Mouse (Mus musculus): ENCODE measurements around the gene Fkbp5.
"Not testable (repeated sequence)": the region's sequence is repeated elsewhere in the genome, so short reads cannot be mapped to it uniquely, and the experiment has no call there.

Gene Fkbp5

DNA sequence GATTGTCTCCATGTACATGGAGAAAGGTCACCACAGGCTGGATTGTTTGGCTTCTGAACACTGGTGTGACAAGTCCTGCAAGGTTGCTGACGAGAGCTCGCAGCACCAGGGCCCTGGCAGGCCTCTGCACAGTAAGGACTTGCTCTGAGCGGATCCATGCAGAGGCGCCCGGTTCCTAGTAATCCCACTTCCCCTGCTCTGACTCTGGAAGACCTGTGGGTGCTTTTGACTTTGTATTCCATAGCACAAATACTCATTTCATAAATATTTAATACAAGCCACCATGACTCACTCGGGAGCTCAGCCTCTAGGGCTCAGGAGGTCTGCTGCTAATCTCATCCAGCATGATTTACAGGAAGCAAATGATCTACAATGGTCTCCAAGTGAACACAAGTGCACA, 97.7 kb downstream of the Fkbp5 start:
- no peak for DNase-seq (ENCODE audit: low spot score in 2 of 2)

DNA sequence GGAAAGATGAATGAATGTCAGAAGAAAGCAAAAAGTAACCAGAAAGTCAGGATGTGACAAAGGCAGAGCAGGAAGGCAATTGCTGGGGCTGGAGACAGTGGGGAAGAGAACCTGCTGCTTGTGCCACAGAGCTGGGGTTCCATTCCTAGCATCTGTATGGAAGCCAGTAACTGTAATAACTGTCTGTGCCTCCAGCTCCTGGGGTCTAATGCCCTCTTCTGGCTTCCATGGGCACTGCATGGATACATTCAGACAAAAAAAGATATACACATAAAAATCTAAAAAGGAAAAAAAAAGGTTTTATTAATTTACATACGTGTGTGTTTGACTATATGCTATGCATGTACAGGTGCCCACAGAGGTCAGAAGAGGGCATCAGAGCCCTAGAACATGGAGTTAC, 98.4 kb downstream of the Fkbp5 start:
- no peak for DNase-seq (ENCODE audit: low spot score in 2 of 2)

DNA sequence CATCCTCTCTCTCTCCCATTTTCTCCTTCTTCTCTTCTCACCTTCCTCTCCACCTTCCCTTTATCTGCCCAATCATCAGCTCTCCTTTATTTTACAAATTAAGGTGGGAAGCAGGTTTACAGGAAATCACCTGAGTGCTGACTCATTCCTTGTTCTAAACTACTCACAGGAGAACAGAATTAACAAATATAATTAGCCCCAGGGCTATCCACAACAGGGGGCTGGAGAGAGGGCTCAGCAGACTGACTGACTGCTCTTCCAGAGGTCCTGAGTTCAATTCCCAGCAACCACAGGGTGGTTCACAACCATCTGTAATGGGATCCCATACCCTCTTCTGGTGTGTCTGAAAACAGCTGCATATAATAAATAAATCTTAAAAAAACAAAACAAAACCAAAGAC, 98.8 kb downstream of the Fkbp5 start:
- not testable (repeated sequence) for DNase-seq (ENCODE audit: low spot score in 2 of 2)

DNA sequence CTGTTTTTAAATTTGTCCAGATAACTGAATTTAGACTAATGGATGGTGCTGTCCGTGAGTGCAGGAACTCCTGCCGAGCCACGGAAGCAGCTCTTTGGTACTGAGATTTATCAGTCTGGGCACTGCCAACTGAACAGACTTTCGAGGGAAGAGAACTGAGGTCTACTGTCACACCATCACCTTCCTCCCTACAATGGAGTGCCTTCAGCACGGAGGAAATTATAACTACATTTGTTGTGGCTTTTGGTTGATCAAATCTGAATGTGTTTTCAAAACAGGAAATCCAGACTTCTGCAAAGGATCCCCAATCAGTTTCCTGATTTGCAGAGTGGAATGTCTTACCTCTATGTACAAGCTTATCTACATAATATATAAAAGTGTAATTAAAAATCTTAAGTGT, 99.6 kb downstream of the Fkbp5 start:
- no peak for DNase-seq (ENCODE audit: low spot score in 2 of 2)

DNA sequence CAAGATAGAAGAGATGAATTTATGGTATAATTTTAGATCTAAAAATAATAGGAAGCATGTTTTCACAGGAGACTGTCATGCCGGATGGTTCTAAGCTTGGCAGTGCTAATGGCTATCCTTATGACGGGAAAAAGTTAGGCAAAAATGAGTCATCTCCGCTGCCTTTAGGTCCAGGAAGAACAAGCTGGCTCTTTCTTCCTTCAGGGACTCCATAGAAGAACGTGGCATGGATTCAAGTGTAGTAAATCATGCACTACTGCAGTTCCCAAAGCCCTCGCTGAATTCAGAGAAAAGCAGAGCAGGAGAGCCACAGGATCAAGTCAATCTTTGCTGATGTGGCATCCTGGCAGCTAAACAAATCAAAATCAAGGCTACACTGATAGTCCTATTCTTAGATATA, 102.1 kb downstream of the Fkbp5 start:
- no peak for DNase-seq (ENCODE audit: low spot score in 2 of 2)

DNA sequence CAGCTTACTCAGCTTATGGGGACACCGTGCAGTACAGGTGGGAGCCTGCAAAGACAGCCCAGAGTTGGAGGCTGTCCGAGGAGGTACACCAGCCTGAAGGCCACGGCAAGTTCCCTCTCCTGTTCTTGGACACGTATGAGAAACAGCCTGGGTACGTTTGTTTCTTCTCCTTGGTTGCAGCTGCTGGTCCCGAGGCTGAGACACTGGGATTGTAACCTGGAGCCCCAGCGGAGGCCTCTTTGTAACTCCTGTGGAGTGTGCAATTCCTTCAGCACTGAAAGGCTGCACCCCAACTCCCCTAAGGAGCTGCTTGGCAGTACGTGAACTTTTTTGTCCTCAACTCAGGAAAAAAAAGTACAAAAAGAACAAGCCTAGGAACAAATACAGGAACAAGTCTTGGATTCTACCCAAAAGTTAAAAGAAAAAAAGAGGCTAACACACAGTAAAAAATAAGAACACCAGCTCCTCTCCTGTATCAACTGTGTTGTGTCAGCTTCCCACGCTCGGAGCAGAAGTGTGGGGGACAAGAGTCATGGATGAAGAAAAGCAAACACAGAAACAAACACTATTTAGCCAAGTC, 105.9 kb downstream of the Fkbp5 start:
- no peak for DNase-seq (ENCODE audit: low spot score in 2 of 2)

DNA sequence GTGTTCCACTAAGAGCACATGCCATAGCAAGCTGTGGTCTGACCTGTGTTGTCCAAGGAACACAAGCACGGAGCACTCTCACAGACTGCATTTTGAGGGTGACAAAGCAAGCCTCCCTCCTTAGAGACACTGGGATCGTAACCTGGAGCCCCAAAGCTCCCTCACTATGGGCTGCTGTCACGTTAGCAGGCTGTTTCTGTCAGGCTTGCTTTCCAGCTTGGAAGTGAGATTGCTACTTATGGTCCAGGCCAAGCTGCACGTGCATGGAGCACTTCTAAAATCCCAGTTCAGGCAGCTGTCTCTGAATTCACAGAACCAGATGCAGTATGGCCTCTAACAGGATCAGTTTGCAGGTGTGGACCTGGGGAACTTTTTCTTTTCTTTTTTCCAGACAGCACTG, 106.6 kb downstream of the Fkbp5 start:
- no peak for DNase-seq (ENCODE audit: low spot score in 2 of 2)

DNA sequence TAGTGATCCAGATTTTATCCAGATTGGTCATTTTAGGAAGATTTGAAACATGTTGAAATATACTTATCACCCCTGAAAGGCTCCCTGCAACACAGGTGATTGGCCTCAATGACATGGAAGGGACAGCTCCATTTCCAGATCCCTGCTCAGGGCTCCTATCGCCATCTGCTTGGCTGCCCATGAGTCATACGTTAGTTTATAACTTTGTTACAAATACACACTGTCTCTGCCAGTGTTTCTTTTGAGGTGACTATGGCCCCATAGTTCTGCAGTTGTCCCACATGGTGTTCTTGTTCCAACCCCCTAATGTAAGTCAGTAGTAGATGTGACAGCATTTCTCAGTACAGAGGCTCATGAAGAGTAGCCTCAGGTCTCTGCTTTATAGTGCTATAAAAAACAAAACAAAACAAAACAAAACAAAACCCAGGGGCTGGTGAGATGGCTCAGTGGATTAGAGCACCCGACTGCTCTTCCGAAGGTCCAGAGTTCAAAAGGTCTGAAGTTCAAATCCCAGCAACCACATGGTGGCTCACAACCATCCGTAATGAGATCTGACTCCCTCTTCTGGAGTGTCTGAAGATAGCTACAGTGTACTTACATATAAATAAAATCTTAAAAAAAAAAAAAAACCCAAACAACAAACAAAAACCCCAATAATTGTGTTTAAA, 108.9 kb downstream of the Fkbp5 start:
- no peak for DNase-seq (ENCODE audit: low spot score in 2 of 2)

DNA sequence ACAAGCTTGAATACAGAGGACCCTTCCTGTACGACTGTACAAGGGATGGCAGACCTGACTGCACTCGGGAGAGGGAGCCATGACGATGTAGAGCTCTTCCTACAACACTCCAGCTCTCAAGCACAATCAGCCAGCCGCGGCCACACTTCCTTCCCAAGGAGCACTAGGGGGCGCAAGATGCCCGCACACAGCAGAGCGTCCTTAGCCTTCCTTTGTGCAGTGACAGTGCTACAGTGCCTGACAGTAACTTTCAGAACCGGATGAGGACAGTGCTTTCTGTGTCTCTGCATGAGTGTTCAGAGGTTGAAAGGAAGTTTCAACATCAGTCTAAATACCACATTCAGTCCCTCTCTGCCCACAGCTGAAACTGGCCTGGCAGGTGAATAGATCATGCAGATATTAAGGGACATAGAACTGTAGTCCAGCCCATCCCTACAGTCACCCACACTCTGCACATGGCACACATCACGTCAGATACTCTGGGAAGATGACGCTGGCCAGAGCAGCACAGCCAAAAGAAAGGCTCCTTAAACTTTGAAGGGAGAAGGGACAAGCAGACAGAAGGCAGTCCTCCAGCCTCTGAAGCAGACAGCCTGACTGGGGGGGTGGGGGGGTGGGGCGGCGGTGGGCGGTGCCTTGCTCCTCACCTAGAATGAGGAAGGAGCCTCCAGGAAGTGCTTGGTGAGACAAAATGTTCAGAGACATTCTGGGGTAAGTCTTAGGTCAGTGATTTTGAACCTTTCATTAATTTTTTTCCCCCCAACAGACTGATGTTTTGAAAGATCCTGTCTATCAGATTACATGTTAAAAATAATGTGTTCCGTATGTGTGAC, 109.7 kb downstream of the Fkbp5 start:
- peak; percentile 72 to 76 for DNase-seq (ENCODE audit: low spot score in 2 of 2)

DNA sequence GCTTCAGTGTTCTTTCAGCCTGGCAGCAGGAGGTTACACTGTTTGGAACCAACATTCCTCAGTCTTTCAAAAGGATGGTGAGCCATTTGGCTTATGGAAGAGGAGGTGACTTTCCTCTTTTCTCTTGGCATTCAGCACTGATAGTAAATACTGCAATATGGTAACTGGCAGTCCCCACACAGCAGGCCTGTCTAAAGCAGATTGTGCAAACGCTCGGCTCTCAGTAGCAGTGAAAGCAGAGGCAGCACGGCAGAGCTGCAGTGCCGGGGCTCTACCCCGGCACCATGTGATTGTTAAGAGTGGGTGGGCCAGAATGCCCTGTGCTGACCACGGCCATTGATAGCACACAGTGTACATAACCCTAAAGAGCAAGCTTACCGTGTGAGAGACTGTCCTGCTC, 110.9 kb downstream of the Fkbp5 start:
- no peak for DNase-seq (ENCODE audit: low spot score in 2 of 2)

DNA sequence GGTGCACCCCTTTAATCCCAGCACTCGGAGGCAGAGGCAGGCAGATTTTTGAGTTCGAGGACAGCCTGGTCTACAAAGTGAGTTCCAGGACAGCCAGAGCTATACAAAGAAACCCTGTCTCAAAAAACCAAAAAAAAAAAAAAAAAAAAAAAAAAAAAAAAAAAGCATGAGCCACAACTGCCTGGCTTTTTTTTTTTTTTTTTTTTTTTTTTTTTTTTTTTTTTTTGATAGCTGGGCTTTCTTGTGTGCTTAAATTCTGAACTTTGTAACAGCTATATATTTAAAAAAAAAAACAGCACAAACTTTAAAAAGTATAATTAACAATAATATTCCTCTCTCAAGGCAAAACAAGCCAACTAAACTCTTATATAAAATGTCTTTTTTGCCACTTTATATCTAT, 112.6 kb downstream of the Fkbp5 start:
- DNase-seq (ENCODE audit: low spot score in 2 of 2): not testable (repeated sequence)

DNA sequence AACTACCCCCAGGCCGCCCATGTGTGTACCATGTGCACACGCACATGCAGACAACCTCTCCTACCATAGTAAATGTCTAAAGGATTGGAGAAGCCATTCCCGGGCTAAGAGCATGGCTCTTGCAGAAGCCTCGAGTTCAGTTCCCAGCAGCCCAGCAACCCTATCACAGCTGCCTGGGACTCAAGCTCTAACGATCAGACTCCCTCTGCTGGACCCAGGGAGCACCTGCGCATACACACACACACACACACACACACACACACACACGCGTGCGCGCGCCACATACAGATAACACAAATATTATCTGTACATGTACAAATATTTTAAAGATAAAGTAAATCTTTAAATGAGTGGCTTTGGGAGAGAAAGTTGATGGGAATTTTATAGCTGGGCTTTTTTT, 113.0 kb downstream of the Fkbp5 start:
- DNase-seq (ENCODE audit: low spot score in 2 of 2): no peak

DNA sequence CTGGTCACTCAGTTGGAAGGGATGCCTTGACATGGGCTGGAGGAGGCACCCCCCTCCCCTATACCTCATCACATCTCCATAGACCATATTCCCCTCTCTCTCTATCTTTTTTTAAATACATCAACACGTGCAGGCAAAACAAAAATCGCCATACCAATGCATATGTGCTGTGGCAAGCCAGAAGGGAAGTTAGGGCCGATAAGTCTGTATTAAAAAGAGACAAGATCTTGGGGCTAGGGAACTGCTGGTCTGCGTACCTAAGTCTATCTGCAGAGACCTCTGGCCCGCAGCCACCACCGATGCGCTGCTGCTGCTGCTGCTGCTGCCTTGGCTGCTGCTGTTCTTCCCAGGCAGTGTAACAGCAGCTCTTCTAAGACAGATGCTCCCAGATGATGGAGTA, 122.3 kb downstream of the Fkbp5 start:
- DNase-seq (ENCODE audit: low spot score in 2 of 2): no peak

DNA sequence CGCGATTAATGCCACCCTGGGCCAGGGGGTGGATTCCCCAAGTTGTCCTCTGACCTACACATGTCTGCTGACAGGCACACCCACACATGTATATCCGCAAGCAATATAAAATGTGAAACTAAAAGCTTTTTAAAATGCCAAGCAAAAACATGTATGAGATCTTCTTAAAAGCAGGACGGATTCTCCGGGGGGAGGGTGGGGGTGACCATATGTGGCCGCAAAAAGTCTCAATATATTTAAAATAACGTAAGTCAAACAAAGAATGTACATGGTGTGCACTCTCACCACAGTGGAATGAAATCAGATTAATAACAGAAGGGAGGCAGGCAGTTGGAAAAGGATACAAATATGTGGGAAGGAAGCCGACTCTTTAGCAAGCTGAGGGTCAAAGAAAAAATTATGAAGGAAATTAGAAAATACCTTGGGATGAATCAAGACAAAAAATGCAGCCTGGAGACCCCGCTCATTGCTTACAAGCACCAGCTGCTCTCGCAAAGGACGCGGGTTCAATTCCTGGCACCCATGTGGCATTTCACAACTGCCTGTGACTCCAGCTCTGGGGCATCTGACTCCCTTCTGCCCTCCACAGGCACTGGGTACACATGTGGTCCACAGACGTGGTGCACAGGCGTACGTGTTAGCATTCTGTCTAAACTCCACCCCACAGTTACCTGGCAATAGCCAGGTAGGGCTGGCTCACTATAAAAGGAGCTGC, 123.1 kb downstream of the Fkbp5 start:
- DNase-seq (ENCODE audit: low spot score in 2 of 2): no peak

DNA sequence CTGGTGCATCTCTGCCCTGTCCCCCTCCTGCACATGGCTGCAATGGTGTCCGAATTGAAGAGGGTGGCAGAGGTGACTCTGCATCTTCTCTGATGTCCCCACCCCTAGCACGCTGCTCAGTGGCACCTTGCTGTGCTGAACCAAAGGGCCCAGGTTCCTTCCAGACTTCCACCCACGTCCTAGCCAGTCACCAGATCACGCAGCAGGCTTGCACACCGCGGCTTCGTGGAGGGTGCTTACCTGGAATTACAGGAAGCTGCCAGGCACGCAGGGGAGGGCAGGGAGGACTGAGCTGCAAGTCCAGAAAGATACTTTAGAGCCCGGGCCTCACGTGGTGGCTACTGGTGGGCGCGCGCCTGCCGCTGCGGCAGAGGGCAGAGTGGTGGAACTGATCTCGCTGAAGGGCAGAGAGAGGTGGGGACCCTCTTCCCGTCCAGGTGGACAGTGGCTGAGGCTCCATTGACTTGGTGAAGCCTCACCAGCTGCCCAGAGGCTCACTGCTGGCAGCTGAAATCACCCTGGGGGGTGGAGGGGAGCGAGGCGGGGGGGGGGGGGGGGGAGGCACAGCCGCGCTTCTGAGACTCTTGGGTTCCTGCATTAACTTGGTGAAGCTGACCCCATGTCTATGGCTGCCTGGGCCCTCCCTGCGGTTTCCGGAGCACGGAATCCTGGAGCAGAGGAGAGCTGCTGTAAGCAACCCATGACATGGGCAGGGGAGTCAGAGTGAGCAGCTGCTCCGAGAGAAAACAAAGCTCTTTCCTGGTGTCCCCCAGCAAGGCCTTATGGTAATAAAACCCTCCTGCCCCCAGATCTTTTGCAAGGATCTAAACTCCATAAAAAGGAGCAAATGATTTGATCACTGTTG, 125.5 kb downstream of the Fkbp5 start:
- no peak for DNase-seq (ENCODE audit: low spot score in 2 of 2)

DNA sequence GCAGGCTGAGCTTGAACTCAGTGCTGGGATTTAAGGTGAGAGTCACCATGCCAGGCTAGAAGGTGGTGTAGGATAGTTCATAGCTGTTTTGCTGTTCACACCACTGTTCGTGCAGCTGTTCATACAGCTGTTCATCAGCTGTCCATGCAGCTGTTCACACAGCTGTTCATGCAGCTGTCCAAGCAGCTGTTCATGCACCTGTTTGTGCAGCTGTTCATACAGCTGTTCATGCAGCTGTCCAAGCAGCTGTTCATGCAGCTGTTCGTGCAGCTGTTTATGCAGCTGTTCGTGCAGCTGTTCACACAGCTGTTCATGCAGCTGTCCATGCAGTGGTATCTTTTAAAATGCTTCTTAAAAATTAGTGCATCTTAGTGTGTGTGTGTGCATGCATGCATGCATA, 128.8 kb downstream of the Fkbp5 start:
- DNase-seq (ENCODE audit: low spot score in 2 of 2): no peak

DNA sequence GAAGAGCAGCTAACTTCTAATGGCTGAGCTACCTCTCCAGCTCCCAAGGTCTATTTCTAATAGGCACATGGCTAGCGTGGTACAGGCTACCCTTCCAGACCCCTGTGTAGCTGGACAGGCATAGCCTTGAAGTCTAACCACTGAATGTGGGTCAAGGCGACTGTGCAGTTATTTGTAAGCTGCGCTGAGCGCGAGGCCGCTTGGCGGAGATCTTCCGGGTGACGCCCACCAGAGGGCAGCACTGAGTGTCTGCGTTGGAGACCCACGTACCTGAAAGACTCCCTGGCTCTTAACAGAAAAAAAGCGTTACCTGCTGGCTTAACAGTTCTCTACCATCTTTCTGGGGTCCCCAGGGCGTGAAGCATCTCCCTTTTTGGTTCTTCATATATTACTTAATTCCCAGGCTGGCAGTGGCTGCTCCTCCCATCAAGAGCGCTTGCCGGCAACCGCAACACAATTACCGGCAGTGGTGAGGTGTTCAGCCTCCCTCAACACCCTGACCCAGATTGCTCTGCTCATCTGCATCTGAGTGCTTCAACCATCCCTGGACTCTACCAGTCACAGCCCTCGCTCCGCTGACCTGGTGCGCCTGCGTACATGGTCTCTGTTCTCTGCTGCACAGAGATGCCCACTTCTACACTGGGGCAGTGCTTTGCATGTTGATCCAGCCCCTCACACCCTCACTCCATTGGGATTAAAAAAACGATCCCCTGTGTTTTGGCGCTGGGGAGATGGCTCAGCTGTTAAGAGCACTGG, 131.0 kb downstream of the Fkbp5 start:
- DNase-seq (ENCODE audit: low spot score in 2 of 2): peak; percentile 76

DNA sequence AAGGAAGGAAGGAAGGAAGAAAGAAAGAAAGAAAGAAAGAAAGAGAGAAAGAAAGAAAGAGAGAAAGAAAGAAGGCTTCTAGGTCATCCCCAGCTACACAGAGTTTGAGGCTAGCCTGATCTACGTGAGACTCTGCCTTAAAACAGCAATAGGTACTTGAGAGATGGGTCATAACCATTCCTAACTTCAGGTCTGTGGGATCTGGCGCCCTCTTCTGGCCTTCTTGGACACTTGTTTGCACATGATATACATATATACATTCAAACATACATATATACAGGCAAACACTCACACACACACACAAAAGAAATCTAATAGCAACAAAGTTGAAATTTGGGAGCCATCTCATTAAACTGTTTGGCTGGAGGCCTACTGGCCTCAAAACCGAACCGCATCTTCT, 133.0 kb downstream of the Fkbp5 start:
- DNase-seq (ENCODE audit: low spot score in 2 of 2): no peak

DNA sequence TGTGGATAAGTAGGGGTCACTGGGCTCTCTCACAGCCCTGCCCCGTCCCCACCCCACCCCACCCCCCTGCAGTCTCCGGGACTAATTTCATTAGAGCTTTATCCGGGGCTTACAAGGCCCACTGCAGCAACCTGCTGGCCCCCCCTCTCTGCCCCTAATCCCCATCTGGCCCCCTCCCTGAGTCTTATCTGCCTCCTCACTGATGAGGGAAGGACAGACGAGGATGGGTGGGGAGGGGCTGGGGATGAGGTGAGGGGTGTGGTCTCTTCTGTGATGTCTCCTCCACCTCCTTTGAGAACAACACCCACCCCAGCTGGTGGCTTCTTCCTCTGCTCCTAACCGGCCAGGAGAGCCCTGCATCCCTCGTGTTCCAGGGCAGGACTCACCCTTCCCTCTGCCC, 137.1 kb downstream of the Fkbp5 start:
- no peak for DNase-seq (ENCODE audit: low spot score in 2 of 2)

DNA sequence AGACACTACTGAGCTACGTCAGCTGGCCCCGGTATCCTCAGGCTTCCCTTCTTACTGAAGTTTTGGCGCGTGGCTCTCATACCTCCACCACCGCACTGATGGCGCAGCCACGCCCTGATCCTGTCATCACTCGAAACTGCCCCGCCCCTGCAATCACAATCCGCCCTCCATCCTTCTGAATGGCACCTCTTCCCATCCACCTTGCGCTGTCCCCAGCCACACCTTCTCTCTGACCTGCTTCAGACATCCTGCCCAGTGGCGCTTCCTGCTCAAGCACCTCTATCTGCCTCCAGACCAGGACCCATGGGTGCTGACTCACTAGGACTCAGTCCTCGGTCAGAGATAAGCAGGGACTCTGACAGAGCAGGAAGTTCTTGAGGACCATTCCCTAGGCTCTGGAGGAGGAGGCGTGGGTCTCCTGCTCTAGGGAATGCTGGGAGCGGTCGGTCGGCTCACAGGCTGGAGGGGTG, 141.7 kb downstream of the Fkbp5 start:
- DNase-seq (ENCODE audit: low spot score in 2 of 2): no peak

DNA sequence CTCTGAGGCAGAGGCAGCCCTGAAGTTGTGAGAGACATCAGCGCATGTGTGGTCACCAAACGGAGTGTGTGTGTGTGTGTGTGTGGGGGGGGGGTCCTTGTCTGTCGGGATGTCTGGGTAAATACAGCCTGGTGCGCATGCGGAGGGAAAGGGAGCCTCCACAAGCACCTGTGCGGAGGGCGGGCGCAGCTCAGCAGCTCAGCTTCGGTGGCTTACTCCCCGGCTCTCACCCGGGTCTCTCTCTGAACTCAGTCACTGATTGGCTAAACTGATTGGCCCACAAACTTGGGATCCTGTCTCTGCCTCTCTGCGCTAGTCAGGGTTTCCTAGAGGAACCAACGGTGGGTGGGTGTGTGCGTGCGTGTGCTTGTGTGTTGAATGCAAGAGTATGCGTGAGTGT, 142.8 kb downstream of the Fkbp5 start:
- no peak for DNase-seq (ENCODE audit: low spot score in 2 of 2)

All from frontal cortex, postnatal 25 days (tissue).